Mouse (Mus musculus) bone marrow, adult 2 months (tissue): ENCODE measurements around the gene Ifnlr1. TPM values are rescaled to one million over a fixed set of nuclear protein-coding genes. Genes with fewer than 3 reads are reported as not detected.
"Not testable (repeated sequence)": the region's sequence is repeated elsewhere in the genome, so short reads cannot be mapped to it uniquely, and the experiment has no call there.

ENCODE experiments used
- H3K27ac ChIP-seq: fragments of 200-500 bp; 2 replicates; pipeline ENCODE4 v1.5.1; 2012; ENCODE audit warnings: low read depth, mild to moderate bottlenecking, control low read depth, inconsistent platforms, low read length; ENCODE audit not compliant: control insufficient read depth, poor library complexity, insufficient read depth
- H3K4me1 ChIP-seq: fragments of 200-500 bp; 2 replicates; pipeline ENCODE4 v1.6.1; 2011; ENCODE audit warnings: low read length; ENCODE audit not compliant: control insufficient read depth, insufficient read depth
- H3K4me3 ChIP-seq: fragments of 200-500 bp; replicated peaks from 2 replicates; pipeline ENCODE3; 2011; ENCODE audit warnings: mild to moderate bottlenecking, low read depth, low read length, control low read depth; ENCODE audit not compliant: control insufficient read depth
- CTCF ChIP-seq: fragments of 200-500 bp; IDR thresholded peaks from 2 replicates; pipeline ENCODE4 v1.5.1; 2011; ENCODE audit warnings: low read length, control low read depth; ENCODE audit not compliant: control insufficient read depth, insufficient read depth
- POLR2A ChIP-seq: fragments of 200-500 bp; IDR thresholded peaks from 2 replicates; pipeline ENCODE4 v1.6.1; 2011; ENCODE audit warnings: low read depth, mild to moderate bottlenecking, control low read depth, low read length, borderline replicate concordance; ENCODE audit not compliant: control insufficient read depth
- WGBS: fragments of 180-500 bp; shearing (Covaris S2); methylation state at CpG from one replicate; pipeline ENCODE4 v1.1.7; 2018; 5-methylcytosine and 5-hydroxymethylcytosine counted together
- polyA plus RNA-seq: library from polyadenylated mRNA; stranded (reverse); fragments of >200 nt; gene quantifications from 2 replicates; pipeline ENCODE4 v1.2.4, GENCODE M21; 2011; ENCODE audit warnings: low replicate concordance; ENCODE audit not compliant: missing spikeins, insufficient read depth, insufficient read length

Ifnlr1 gene
- polyA plus RNA-seq, 1 experiment: 7.3 TPM

GRCm38 (mm10) chr4:135704016-135704415 is 17.9 kb downstream of the Ifnlr1 start:
- WGBS: 11% methylated on average over 6 of the region's 6 CpGs
- H3K27ac ChIP-seq: no peak overlapping the region; the same call in 1 of the 2 replicates
- peaks cover 2% of the 10 kb centered on the region for H3K4me1 ChIP-seq
- no peak overlapping the region for H3K4me3 ChIP-seq
- no peak for TF ChIP-seq POLR2A
- no peak for TF ChIP-seq CTCF

GRCm38 (mm10) chr4:135706045-135706444 is 20.0 kb downstream of the Ifnlr1 start:
- Histone ChIP-seq H3K4me1 (peaks cover 2% of the 10 kb centered on the region), H3K4me3 (no peak overlapping the region), H3K27ac (no peak overlapping the region)
- 59% methylated on average over 6 of the region's 6 CpGs for WGBS
- TF ChIP-seq POLR2A (no peak), CTCF (no peak)

- no peak for TF ChIP-seq POLR2A
- peak; percentile 90 for TF ChIP-seq CTCF
- H3K4me3 ChIP-seq: peak overlapping the region; percentile 50
- 3% methylated on average over 8 of the region's 8 CpGs for WGBS
Observed at GRCm38 (mm10) chr4:135709072-135709564, 23.0 kb downstream of the Ifnlr1 start.

GRCm38 (mm10) chr4:135709621-135710020 is 23.5 kb downstream of the Ifnlr1 start:
- Histone ChIP-seq H3K27ac (peak overlapping the region; percentile 33; the same call in 1 of the 2 replicates), H3K4me3 (no peak overlapping the region), H3K4me1 (no peaks in the 10 kb centered on the region; the same call in 1 of the 2 replicates)
- TF ChIP-seq CTCF: no peak
- TF ChIP-seq POLR2A: no peak
- WGBS: 61% methylated on average over 11 of the region's 11 CpGs

More at GRCm38 (mm10) chr4:135709072-135709564, 23.0 kb downstream of the Ifnlr1 start:
- Histone ChIP-seq H3K4me1 (no peaks in the 10 kb centered on the region; the same call in 1 of the 2 replicates), H3K27ac (no peak overlapping the region)

GRCm38 (mm10) chr4:135710392-135710791 is 24.3 kb downstream of the Ifnlr1 start:
- TF ChIP-seq POLR2A: no peak
- TF ChIP-seq CTCF: no peak
- no peaks in the 10 kb centered on the region; the same call in 1 of the 2 replicates for H3K4me1 ChIP-seq
- H3K27ac ChIP-seq: no peak overlapping the region
- 48% methylated on average over 3 of the region's 3 CpGs for WGBS
- H3K4me3 ChIP-seq: no peak overlapping the region

GRCm38 (mm10) chr4:135714776-135715175 is 28.7 kb downstream of the Ifnlr1 start:
- 65% methylated on average over 8 of the region's 8 CpGs for WGBS
- TF ChIP-seq CTCF (no peak), POLR2A (no peak)
- H3K4me1 ChIP-seq: no peaks in the 10 kb centered on the region; the same call in 1 of the 2 replicates
- H3K4me3 ChIP-seq: no peak overlapping the region
- H3K27ac ChIP-seq: no peak overlapping the region

GRCm38 (mm10) chr4:135716438-135716837 is 30.4 kb downstream of the Ifnlr1 start:
- H3K4me1 ChIP-seq, H3K4me3 ChIP-seq, H3K27ac ChIP-seq: not testable (repeated sequence)
- 96% methylated on average over 11 of the region's 11 CpGs for WGBS

GRCm38 (mm10) chr4:135722540-135723290 is 36.6 kb downstream of the Ifnlr1 start:
- no peak overlapping the region for H3K27ac ChIP-seq
- no peaks in the 10 kb centered on the region for H3K4me1 ChIP-seq
- TF ChIP-seq CTCF (peak; percentile 31; the same call in 1 of the 2 replicates), POLR2A (no peak)
- no peak overlapping the region for H3K4me3 ChIP-seq
- 73% methylated on average over 17 of the region's 17 CpGs for WGBS
